Mouse (Mus musculus) kidney, adult 8-10 months (tissue): ENCODE measurements around the gene Prrx2.

ENCODE experiments used
- DNase-seq, 2 experiments: peaks; one replicate each; pipeline ENCODE4 v3.0.0; 2022

Prrx2 gene

DNA sequence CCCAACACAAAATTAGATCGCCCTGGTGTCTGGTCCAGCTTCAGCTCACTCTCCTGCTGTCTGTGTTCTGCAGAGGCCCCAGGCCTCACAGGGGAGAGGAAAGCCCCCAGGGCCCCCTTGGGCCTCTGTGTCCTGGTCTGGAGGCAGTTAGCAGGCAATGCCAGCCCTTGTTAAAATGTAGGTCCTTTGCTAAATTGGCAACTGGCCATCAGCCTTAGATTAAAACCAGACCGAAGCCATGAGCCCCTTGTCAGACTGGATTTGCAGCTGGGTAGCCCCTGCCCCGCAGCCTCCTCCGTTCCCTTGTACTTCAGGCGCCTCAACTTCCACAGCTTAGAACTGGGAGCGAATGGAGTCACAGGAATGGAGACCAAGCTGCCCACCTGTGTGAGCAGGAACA is 37.9 kb downstream of the Prrx2 start:
- no peak for DNase-seq

GRCm38 (mm10) chr2:30874445-30874844 is 39.7 kb downstream of the Prrx2 start:
- no peak for DNase-seq

DNA sequence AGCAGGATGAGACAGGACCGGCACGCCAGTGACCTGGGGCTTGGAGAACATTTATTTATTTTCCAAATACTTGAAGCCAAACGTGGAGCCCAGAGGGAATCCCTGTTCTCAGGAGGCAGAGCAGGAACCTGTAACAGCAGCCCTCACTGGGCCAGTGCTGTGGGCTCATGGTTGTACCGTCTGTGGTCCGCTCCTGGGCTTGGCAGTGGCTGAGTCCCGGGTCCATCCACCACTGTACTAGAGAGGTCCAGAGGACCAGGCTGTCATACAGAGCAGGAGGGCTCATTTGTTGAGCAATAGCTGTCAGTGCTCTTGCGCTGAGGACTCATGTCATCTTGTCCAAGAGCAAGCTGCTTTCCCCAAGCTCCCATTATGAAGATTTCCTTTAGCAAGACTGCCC is 40.3 kb downstream of the Prrx2 start:
- DNase-seq: no peak

DNA sequence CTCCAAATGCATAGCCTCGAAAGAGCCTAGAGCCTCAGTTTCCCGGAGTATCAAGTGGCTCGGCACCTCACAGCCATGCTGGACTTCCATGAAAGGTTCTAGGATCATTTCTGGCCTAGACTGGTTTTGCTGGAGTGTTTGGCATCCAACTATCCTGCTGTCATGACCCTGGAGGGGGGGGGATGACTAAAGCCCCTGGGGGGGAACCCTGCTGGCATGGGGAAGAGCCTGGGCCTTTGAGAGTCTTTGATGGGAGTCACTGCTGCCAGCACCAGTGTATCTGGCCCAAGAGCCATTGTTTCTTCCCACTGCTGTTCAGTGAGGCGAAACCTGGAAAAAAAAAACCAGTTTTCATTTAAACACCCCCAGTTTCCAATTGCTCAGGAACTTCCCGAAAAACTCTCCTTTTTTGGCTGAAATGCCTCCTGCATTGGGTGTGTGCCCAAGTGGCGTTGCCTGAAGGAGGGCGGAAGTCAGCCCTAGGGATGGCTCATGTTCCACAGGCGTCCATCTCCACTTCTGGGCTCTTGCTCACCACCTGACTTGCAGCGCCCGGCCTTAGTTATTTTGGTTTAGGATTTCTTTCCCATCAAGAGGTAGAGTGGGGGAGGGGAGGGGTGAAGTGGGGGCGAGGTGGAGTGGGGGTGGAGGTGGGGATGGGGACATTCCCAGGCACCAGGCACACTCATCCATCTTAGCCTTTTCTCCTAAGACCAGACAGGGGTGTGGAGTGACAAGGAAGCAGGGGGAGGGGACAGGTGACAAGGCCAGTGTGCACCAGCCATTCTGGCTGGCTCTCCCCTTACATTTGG is 41.1 kb downstream of the Prrx2 start:
- no peak for DNase-seq

DNA sequence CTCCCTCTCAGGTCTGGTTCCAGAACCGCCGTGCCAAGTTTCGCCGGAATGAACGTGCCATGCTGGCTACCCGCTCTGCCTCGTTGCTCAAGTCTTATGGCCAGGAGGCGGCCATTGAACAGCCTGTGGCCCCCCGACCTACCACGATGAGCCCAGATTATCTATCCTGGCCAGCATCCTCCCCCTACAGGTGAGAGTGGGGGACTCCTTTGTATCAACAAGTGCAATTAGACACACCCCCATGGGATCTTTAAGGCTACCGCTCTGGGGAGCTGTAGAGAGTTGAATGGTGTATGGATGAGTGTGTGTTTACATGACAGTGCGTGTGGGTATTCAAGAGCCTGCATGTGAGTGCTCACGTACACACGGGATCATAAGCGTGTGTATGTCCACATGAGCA is 44.7 kb downstream of the Prrx2 start:
- no peak for DNase-seq

- no peak for DNase-seq
Measured at GRCm38 (mm10) chr2:30881215-30881614, 46.4 kb downstream of the Prrx2 start.

GRCm38 (mm10) chr2:30884852-30885373 is 50.1 kb downstream of the Prrx2 start:
- DNase-seq: no peak

DNA sequence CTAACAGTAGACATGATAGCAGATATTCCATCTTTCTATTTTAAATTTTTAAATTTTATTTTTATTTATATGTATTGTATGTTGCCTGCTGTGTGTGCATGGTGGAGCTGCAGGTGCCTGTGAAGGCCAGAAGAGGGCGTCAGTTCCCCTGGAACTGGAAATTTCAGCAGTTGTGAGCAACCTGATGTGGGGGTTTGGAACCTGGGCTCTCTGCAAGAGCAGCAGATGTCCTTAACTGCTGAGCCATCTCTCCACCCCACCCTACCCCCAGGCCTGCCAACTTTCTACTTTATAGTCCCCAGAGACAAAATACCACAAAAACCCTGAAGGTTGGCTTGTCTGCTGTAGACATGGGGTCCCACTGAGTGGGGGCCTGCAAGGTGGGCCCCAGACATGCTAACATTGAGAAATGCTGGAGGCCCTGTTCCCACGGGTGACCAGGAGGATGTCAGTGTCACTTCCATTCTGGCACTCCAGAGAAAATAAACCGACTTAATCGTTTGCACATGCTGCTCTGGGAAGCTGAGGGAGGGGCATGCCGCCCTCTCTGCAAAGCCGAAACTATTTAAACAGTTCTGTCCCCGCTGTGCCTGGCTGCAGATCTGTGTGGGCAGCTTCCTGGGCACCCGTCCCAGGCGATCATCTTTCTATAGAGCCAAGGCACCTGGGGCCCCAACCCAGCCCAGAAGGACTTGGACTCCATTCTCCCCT is 50.8 kb downstream of the Prrx2 start:
- DNase-seq: no peak

DNA sequence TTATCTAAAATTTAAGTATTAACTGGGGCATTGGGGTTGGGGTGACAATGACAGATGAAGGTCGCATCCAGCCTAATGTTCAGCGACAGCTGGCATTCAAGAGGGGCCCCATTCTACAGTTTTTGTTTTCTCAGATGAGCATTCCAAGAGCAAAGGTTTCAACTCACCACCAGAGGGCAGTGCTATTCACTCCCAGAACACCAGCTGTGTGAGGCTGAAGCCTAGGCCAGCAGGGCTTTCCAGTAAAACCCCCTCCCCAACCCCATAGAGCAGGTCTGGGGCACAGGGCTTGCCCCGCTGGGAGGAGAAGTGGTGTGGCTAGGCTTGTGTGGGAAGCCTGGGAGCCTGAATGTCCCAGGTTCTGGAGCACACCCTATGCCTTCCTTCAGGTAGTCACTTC is 56.2 kb downstream of the Prrx2 start:
- peak in 1 of 2 experiments; percentile 27 for DNase-seq

GRCm38 (mm10) chr2:30893399-30893798 is 58.6 kb downstream of the Prrx2 start:
- peak; percentile 45 to 63 for DNase-seq

GRCm38 (mm10) chr2:30893946-30894345 is 59.2 kb downstream of the Prrx2 start:
- no peak for DNase-seq

DNA sequence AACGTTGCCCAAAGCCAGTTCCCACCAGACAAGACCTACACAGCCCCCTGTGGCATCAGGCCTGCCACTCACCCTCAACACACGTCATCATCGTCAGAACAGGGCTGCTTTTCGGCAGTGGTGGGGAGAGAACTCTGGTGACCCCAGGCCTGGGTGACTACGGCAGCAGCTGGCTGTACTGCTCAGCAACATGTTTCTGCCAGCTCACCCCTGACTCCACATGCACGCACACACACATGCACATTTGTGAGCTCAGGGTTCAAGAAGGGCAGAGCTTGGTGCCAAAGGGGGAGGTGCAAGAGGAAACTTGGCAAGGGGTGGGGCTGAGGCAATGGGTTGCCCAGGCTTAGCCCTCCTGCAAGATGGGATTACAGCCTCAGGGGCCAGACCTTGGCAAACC is 62.5 kb downstream of the Prrx2 start:
- DNase-seq: peak in 1 of 2 experiments; percentile 22

GRCm38 (mm10) chr2:30899397-30900069 is 64.8 kb downstream of the Prrx2 start:
- no peak for DNase-seq

DNA sequence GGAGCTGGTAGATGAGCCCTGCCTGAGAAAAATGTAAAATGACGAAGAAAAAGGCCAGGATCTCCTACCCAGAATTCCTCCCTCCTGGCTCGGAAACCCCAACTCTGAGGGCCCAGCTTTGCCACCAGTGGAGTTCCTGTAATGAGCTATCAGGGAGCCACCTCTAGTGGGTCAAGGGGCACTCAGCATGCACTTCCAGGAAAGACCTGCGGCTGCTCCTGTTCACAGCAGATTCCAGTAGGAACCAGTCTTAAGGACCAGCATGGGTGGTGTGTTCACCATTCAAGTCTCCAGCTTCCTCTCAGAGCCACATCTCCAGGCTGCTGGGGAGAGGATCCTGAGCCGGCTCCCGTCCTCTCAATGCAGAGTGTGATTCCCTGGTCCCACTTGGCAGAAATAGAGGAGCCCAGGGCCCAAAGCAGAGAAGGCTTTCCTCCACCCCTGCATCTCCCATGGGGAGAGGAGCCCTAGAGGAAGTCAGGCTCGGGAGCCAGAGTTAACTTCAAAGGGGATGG is 66.9 kb downstream of the Prrx2 start:
- no peak for DNase-seq

DNA sequence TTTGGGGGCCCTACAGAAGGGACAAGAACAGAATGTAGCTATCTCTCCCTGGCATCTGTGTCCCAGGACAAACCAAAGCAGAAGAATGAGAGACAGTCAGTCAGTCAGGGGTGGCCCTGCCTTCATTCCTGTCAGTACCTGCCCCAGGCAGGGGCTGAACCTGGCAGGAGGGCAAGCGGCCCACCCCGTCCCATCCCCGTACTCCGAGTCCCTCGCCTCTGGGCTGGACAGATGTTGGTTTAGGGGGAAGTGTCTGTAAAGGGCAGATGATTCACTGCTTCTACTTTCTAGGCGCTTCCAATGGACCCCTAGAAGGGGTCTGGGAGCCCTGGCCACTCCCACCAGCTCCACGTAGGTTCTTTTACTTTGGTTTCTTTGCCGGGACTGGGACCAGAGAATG is 67.5 kb downstream of the Prrx2 start:
- no peak for DNase-seq

DNA sequence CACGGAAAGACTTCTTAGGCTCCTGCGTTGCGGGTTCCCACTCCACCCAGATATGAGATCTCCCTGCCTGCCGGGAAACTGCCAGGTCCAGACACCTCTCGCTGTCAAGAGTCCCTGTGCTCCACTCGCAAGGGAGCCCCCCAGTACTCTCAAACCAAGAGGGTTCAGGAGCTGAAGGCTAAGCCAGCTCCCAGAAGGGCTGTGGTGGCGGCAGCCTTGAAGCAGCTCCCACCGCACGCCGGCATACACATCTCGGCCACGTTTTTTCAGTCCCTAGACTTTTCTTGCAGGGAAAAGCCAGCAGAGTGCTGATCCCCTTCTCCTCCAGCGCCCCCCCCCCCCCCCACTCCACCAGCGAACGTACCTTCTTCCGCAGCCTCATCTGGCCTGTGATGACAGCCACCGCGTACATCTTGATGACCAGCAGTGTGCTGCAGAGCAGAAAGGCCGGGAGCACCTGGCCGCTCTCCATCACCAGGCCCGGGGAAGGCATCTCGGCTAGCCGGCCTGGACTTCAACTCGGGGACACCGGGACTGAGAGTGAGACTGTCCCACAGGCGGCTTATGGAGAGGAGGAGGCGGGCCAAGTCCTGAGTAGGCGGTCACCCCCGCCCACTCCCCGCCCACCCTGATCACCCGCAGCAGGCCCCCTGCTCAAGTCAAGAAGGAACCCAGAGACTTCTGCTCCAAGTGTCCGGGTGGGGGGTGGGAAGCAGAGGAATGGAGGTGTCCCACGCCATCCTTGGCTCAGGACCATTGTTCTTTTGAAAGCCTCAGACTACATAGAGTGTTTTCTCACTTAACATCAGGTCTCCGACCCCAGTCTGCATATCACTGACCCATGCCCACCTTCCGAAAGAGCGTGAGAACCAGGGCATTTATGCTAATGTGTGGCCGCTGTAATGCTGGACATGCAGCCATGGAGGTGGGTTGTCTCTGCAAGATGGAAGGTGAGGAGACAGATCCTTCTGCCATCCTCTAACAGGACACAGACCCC is 68.3 kb downstream of the Prrx2 start:
- no peak for DNase-seq

DNA sequence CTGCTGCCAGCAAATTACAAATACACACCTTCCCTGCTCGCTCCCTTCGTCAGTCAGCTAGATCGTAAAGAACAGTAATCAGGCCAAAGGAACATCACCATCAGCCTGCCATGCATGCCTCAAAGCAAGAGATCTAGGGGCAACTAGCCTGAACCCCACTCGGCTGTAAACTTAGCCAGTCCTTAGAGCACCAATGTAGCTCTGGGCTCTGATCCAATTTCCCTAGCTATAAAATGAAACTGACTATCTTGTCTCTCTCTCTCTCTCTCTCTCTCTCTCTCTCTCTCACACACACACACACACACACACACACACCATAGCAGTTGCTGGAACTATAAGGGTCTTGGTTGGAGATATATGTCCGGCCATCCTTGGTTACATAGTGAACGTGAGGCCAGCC is 69.5 kb downstream of the Prrx2 start:
- DNase-seq: no peak

DNA sequence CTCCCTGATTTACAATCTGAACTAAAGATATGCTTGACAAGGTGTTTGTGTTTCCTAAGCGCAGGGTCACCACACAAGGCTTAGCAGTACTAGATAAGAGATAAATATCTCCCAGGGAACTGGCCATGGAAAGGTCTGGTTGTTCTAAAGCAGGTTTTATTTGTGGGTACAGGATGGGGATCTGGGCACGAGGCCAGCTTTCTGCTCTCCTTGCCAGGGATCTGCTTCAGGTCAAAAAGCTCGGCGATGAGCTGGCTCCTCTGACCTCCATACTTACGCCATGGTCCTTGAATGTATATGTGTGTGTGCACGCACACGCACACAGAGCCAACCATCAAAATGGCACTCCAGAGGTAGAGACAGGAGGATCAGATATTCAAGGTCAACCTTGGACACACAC is 70.2 kb downstream of the Prrx2 start:
- no peak for DNase-seq

GRCm38 (mm10) chr2:30905906-30906305 is 71.1 kb downstream of the Prrx2 start:
- DNase-seq: no peak

- no peak for DNase-seq
Measured at GRCm38 (mm10) chr2:30906641-30907040, 71.9 kb downstream of the Prrx2 start.

DNA sequence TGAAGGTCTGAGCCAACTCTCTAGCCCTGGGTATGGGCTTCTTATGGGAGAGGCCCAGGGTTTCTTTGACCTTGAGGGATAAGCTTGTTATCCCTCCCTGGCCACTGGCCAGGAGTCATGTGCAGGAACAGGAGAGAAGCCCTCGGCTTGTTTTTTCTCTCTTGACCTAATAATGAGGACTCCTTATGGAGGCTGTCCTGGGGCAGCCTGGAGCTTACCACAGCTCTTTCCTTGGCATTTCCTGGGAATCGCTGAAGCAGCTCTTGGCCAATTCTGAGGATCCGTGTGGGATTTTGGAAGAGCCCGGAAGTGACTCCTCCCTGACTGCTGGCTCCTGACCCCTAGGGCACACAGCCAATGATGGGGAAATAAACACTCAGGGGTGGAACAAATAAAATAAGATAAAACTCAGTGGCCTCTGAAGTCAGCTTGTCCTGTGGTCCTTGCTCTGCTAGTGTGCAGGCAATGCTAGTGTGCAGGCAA is 77.6 kb downstream of the Prrx2 start:
- DNase-seq: peak; percentile 58 to 67

GRCm38 (mm10) chr2:30913022-30913421 is 78.2 kb downstream of the Prrx2 start:
- no peak for DNase-seq
